Mouse (Mus musculus) neural tube, embryonic 15.5 days (tissue): ENCODE measurements around the gene Iqschfp. TPM values are rescaled to one million over a fixed set of nuclear protein-coding genes. Genes with fewer than 3 reads are reported as not detected.

Experiments
- ATAC-seq: fragments of 200-750 bp; cut with Nextera tagmentation; 2 replicates; pipeline ENCODE4 v1.8.0; 2017; ENCODE audit warnings: mild to moderate bottlenecking, moderate TSS enrichment, moderate library complexity; ENCODE audit not compliant: low FRiP score
- H3K27ac ChIP-seq: fragments of 300-500 bp; sonication (generic); replicated peaks from 2 replicates; pipeline ENCODE4 v1.5.1; 2015; ENCODE audit warnings: mild to moderate bottlenecking, inconsistent platforms
- H3K27me3 ChIP-seq: fragments of 300-500 bp; sonication (generic); replicated peaks from 2 replicates; pipeline ENCODE4 v1.6.1; 2015; ENCODE audit warnings: inconsistent platforms
- H3K36me3 ChIP-seq: fragments of 300-500 bp; sonication (generic); 2 replicates; pipeline ENCODE4 v1.6.1; 2015; ENCODE audit warnings: inconsistent platforms
- H3K4me1 ChIP-seq: fragments of 300-500 bp; sonication (generic); 2 replicates; pipeline ENCODE4 v1.6.1; 2015; ENCODE audit warnings: inconsistent platforms
- H3K4me2 ChIP-seq: fragments of 300-500 bp; sonication (generic); 2 replicates; pipeline ENCODE4 v1.6.1; 2015; ENCODE audit warnings: inconsistent platforms, mild to moderate bottlenecking, moderate library complexity
- H3K4me3 ChIP-seq: fragments of 300-500 bp; sonication (generic); replicated peaks from 2 replicates; pipeline ENCODE4 v1.5.1; 2015; ENCODE audit warnings: mild to moderate bottlenecking, inconsistent platforms
- H3K9ac ChIP-seq: fragments of 300-500 bp; sonication (generic); replicated peaks from 2 replicates; pipeline ENCODE4 v1.6.1; 2015; ENCODE audit warnings: mild to moderate bottlenecking, inconsistent platforms
- H3K9me3 ChIP-seq: fragments of 300-500 bp; sonication (generic); replicated peaks from 2 replicates; pipeline ENCODE4 v1.6.1; 2016; ENCODE audit warnings: inconsistent platforms
- WGBS: fragments of 180-500 bp; shearing (Covaris S2); methylation state at CpG from one replicate; pipeline ENCODE4 v1.1.7; 2015; ENCODE audit warnings: mixed read lengths; 5-methylcytosine and 5-hydroxymethylcytosine counted together
- polyA plus RNA-seq: library from polyadenylated mRNA; unstranded; fragments of >200 nt; fragmentation: Nextera tagmentation; extraction: Ambion mirVana; gene quantifications from 2 replicates; pipeline ENCODE4 v1.2.1, GENCODE M21; 2015

Iqschfp gene
- polyA plus RNA-seq, 1 experiment from 2014 or later: 7.2 TPM

DNA sequence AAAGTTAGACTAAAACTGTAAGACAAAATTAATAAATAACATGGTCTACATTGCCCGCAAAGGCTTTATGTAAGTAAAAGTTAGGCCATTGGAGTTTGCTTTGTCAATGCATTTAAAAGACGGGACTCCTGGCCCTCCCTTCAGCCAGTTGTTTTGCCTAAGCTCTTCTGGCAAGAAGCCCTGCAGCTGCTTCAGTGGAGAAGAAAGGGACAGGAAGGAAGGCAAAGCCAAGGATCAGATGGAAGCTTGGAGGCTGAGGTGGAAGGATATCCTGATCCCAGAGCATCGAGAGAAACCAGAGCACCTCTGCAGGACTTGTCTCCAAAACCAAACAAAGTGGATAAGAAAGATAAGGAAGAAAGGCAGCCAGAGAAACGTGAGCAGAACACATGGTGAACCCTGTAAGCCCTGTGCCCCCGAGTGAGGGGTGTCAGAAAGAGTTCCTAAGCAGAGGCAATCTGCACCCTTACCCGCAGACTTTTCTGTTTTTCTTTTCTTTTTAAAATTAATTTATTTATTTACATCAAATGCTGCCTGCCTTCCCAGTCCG is 614.8 kb downstream of the Iqschfp start:
- Histone ChIP-seq H3K9me3 (no peaks in the 10 kb centered on the region), H3K4me2 (no peak overlapping the region), H3K27me3 (no peaks in the 10 kb centered on the region), H3K4me1 (peaks cover 12% of the 10 kb centered on the region), H3K4me3 (no peak overlapping the region), H3K27ac (no peak overlapping the region), H3K36me3 (no peaks in the 10 kb centered on the region), H3K9ac (no peak overlapping the region)
- 71% methylated on average over 7 of the region's 7 CpGs for WGBS
- ATAC-seq: no peak

- Histone ChIP-seq H3K36me3 (no peaks in the 10 kb centered on the region), H3K4me2 (no peak overlapping the region), H3K9ac (no peak overlapping the region), H3K27me3 (no peaks in the 10 kb centered on the region), H3K4me1 (peaks cover 18% of the 10 kb centered on the region), H3K4me3 (no peak overlapping the region), H3K27ac (no peak overlapping the region), H3K9me3 (no peaks in the 10 kb centered on the region)
- WGBS: 40% methylated on average over 6 of the region's 6 CpGs
- peak; percentile 62; the same call in 1 of the 2 replicates for ATAC-seq
These were observed 616.6 kb downstream of the Iqschfp start for GRCm38 (mm10) chr3:68508629-68509028.

GRCm38 (mm10) chr3:68510872-68511271 is 618.8 kb downstream of the Iqschfp start:
- Histone ChIP-seq H3K9ac (no peak overlapping the region), H3K27ac (no peak overlapping the region), H3K36me3 (no peaks in the 10 kb centered on the region), H3K4me1 (peaks cover 22% of the 10 kb centered on the region), H3K4me2 (no peak overlapping the region), H3K9me3 (no peaks in the 10 kb centered on the region), H3K27me3 (no peaks in the 10 kb centered on the region), H3K4me3 (no peak overlapping the region)
- ATAC-seq: no peak
- WGBS: 77% methylated on average over 5 of the region's 5 CpGs

DNA sequence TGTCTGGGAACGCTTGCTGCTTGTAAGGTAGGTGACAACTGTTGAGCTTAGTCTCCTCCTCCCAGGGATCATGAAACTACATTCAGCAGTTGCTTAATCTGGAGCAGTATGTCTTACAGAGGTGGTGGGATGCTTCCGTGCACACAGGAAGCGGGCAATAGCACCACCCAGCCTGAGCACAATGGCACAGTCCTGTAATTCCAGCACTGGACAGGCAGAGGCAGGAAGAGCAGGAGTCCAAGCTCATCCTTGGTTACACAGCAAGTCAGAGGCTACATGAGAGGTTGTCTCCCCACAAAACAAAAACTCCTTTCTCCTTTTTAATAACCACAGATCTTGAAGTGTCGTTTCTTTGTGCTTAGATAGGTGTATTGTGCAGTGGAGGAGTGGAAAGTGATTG is 619.7 kb downstream of the Iqschfp start:
- Histone ChIP-seq H3K9me3 (no peaks in the 10 kb centered on the region), H3K4me2 (no peak overlapping the region), H3K9ac (no peak overlapping the region), H3K4me3 (no peak overlapping the region), H3K36me3 (no peaks in the 10 kb centered on the region), H3K4me1 (peaks cover 31% of the 10 kb centered on the region), H3K27ac (no peak overlapping the region), H3K27me3 (no peaks in the 10 kb centered on the region)
- WGBS: 82% methylated on average over 4 of the region's 4 CpGs
- ATAC-seq: no peak

DNA sequence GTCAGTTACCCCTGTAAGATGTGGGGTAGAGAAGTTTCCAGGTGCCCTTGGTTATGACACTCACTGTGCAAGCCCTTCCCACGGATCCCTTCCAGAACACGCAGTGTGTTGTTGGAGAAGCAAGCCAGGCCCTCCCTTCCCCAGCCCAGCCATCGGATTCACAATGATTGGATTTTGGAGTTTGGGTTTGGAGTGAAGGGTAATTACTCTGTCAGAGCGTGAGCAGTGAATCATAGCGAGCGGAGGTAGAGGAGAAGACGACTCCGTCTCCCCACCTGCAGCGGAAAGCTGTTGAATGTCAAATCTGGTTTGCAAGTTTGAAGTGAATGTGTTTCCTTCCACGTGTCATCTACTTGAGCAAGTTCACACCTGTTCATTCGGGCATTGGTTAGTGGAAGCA is 620.3 kb downstream of the Iqschfp start:
- ATAC-seq: no peak
- Histone ChIP-seq H3K9ac (no peak overlapping the region), H3K36me3 (no peaks in the 10 kb centered on the region), H3K27ac (no peak overlapping the region), H3K27me3 (no peaks in the 10 kb centered on the region), H3K4me3 (no peak overlapping the region), H3K9me3 (no peaks in the 10 kb centered on the region), H3K4me1 (peaks cover 34% of the 10 kb centered on the region), H3K4me2 (no peak overlapping the region)
- WGBS: 72% methylated on average over 11 of the region's 11 CpGs

DNA sequence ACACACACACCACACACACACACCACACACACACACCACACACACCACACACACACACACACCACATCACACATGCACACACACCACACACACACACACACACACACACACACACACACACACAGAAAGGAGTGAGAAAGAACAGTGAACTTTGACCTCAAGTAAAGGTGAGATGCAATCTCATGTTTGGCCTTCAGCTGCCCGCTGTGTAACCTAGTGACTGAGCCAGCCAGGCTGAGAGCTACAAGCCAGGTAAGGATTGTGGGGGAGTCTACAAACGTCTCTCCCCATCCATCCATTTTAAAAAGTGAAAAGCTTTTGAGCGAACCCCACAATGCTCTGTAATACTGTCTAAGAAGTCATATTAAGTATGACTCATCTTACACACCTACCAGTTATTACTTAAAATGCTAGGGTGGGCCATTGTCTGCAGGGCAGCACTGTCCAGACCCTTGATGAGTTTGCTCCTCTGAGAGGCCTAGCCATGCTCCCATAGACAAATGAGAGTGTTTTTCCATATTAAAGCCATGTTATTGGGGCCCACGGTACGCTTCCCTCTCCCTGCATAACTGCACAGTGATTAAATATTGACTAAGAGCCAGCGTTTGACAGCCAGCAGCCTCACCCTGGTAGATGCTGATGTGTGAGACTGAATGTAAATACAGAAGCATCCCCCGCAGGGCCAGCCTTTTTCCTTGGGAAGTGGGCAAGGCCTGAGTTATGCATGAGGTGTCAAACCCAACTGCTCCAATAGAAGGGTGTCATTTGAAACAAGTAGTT is 621.5 kb downstream of the Iqschfp start:
- Histone ChIP-seq H3K4me3 (no peak overlapping the region), H3K36me3 (no peaks in the 10 kb centered on the region), H3K4me2 (no peak overlapping the region), H3K27ac (peak overlapping the region; percentile 52), H3K4me1 (peaks cover 30% of the 10 kb centered on the region), H3K9ac (no peak overlapping the region), H3K9me3 (no peaks in the 10 kb centered on the region), H3K27me3 (no peaks in the 10 kb centered on the region)
- WGBS: 35% methylated on average over 7 of the region's 7 CpGs
- ATAC-seq: peak; percentile 73

DNA sequence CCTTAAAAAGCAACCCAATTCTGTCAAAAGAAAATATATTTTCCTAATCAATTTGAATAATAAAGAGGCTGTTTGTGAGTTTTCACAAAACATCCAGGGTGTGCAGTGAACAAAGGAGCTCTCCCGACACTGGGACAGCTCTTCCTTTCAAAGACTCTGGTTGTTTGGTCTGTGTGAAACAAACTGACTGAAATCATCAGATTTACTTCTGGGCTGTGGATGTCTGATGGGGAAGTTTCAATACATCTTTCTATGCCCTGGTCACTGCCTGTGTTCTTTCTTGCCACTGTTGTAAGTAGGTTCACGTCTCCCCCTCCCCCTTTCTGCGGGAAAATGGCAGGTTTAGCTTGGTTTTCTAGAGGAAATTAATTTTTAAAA is 622.1 kb downstream of the Iqschfp start:
- WGBS: 34% methylated on average over 3 of the region's 3 CpGs
- Histone ChIP-seq H3K4me2 (no peak overlapping the region), H3K27ac (peak overlapping the region; percentile 52; the same call in 1 of the 2 replicates), H3K36me3 (no peaks in the 10 kb centered on the region), H3K9me3 (no peaks in the 10 kb centered on the region), H3K4me1 (peaks cover 25% of the 10 kb centered on the region), H3K9ac (no peak overlapping the region), H3K27me3 (no peaks in the 10 kb centered on the region), H3K4me3 (no peak overlapping the region)
- ATAC-seq: peak; percentile 39; the same call in 1 of the 2 replicates

DNA sequence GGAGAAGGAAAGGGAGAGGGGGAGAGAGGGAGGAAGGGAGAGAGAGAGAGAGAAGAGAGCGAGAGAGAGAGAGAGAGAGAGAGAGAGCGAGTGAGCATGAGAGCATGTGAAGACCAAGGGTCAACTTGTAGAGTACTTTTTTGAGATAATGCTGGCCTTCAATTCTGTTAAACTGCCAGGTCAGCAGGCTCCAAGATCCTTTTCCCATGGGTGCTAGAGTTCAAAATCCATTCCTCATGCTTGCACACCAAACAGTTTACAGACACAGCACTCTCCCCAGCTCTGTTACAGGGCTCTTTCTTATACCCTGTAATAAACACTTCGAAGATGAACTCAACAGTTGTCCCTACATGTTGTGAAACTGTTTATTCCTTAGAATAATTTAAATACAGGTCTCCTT is 622.7 kb downstream of the Iqschfp start:
- H3K27ac ChIP-seq: no peak overlapping the region
- ATAC-seq: no peak
- WGBS: 78% methylated on average over 3 of the region's 3 CpGs

DNA sequence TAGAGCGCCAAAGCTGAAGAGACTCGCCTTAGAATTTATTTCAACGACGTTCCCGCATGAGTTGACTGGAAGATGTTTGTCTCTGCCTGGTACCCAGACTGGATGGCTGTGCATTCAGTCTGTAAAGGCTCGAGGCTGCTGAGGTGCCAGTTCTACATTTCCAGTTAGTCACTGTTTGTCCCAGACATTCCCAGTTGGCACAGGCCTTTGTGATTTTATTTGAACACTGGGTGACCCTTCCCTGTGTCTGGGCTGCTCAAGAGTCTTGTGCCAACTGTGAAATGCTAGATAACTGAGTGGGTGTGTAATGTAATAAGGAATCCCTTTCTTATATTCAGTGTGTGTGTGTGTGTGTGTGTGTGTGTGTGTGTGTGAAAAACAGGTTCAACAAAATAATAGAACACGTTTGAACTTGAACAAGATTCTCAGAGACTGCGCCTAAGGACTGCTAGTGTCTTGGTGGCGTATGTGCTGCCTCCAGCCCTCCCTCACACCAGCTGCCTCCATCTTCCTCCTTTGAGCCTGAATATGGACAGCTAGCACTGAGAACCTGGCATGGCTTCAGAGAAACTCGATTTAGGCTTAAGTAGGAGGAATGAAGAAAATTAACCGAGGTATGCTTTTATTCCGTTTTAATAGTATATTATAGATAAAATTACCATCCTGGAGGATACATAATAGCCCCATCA is 624.5 kb downstream of the Iqschfp start:
- H3K9me3 ChIP-seq: no peaks in the 10 kb centered on the region
- H3K9ac ChIP-seq: no peak overlapping the region
- no peak overlapping the region for H3K4me2 ChIP-seq
- H3K4me3 ChIP-seq: no peak overlapping the region
- peaks cover 22% of the 10 kb centered on the region for H3K4me1 ChIP-seq
- ATAC-seq: no peak
- no peaks in the 10 kb centered on the region for H3K27me3 ChIP-seq
- H3K36me3 ChIP-seq: no peaks in the 10 kb centered on the region
- H3K27ac ChIP-seq: peak overlapping the region; percentile 54
- WGBS: 54% methylated on average over 12 of the region's 12 CpGs

More for the DNA sequence above, 622.7 kb downstream of the Iqschfp start:
- Histone ChIP-seq H3K9me3 (no peaks in the 10 kb centered on the region), H3K4me1 (peaks cover 22% of the 10 kb centered on the region), H3K9ac (no peak overlapping the region), H3K4me3 (no peak overlapping the region), H3K36me3 (no peaks in the 10 kb centered on the region), H3K4me2 (no peak overlapping the region), H3K27me3 (no peaks in the 10 kb centered on the region)

- no peaks in the 10 kb centered on the region for H3K27me3 ChIP-seq
- no peaks in the 10 kb centered on the region for H3K36me3 ChIP-seq
- no peak overlapping the region for H3K4me3 ChIP-seq
- peak; percentile 33; the same call in 1 of the 2 replicates for ATAC-seq
- H3K9me3 ChIP-seq: no peaks in the 10 kb centered on the region
- 31% methylated on average over 7 of the region's 7 CpGs for WGBS
- no peak overlapping the region for H3K4me2 ChIP-seq
- no peak overlapping the region for H3K9ac ChIP-seq
- H3K27ac ChIP-seq: no peak overlapping the region; the same call in 1 of the 2 replicates
- H3K4me1 ChIP-seq: peaks cover 22% of the 10 kb centered on the region
These were observed 625.2 kb downstream of the Iqschfp start for GRCm38 (mm10) chr3:68517236-68517635.

DNA sequence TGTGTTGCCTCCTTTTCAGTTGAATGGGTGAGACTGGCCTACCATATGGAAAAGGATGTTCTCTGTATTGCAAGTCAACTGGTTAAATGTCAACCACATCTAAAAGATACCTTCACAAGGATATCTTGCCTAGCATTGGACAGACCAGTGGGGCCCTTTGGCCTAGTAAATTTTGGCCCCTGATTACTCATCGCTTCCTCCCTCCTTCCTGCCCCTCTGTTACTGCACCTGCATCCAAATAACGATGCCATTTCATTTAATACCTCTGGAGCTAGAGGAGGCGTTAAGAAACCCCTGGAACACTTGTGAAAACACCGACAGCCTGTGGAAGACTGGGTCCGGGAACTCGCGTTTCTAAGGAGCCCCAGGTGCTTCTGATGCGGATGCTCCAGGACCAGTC is 626.0 kb downstream of the Iqschfp start:
- no peaks in the 10 kb centered on the region for H3K27me3 ChIP-seq
- H3K4me1 ChIP-seq: peaks cover 20% of the 10 kb centered on the region
- ATAC-seq: no peak
- H3K27ac ChIP-seq: no peak overlapping the region
- no peak overlapping the region for H3K4me3 ChIP-seq
- WGBS: 90% methylated on average over 8 of the region's 8 CpGs
- no peaks in the 10 kb centered on the region for H3K9me3 ChIP-seq
- H3K4me2 ChIP-seq: no peak overlapping the region
- H3K36me3 ChIP-seq: no peaks in the 10 kb centered on the region
- H3K9ac ChIP-seq: no peak overlapping the region

GRCm38 (mm10) chr3:68518586-68518985 is 626.6 kb downstream of the Iqschfp start:
- Histone ChIP-seq H3K4me1 (peaks cover 17% of the 10 kb centered on the region), H3K9me3 (no peaks in the 10 kb centered on the region), H3K36me3 (no peaks in the 10 kb centered on the region), H3K9ac (no peak overlapping the region), H3K4me3 (no peak overlapping the region), H3K4me2 (no peak overlapping the region), H3K27me3 (no peaks in the 10 kb centered on the region), H3K27ac (no peak overlapping the region)
- 94% methylated on average over 5 of the region's 5 CpGs for WGBS
- ATAC-seq: no peak
